In the genomic region with DNA sequence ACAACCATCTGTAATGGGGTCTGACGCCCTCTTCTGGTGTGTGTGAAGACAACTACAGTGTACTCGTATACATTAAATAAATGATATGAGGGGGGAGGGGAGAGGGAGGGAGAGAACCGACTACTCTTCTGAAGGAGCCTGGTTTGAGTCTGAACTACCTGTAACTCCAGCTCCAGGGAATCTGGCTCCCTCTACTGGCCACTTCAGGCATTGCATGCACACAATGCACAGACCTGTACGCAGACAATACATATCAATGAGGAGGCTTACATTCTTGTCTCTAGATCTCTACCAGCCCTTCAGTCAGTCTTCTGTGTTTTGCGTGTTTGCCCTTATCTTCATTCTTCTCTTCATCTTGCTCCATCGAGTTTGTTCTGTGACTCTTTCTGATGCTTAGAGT, we compare ENCODE assay signal across 9 mouse cellular contexts.
A peak's percentile ranks its signal among the peaks of the same experiment; 100 is the strongest.
DNase-seq lines count a peak whose midpoint lies in the region; ATAC-seq and TF ChIP-seq lines count a peak whose summit lies in the region.
"Had no signal": no experiment of that assay in that cellular context is flagged by ENCODE, and none has a peak within 500 bp of the region (broad histone marks: within the 10 kb centered on the region; RNA-seq: fewer than 3 reads in every experiment).

No protein-coding gene starts in this region.

- no peak overlapping the region for H3K9ac ChIP-seq in forebrain, embryonic 11.5 days (ENCODE audit: low read length)
- H3K9ac ChIP-seq in forebrain, embryonic 12.5 days, result no peak overlapping the region
- no peak overlapping the region for H3K9ac ChIP-seq in lung, embryonic 14.5 days
- H3K9ac ChIP-seq: midbrain, embryonic 12.5 days had no signal

- peak; percentile 70 for DNase-seq in forebrain, embryonic 11.5 days (ENCODE audit: low spot score)
- DNase-seq in lung, embryonic 14.5 days, result peak; percentile 34
- DNase-seq in lung, postnatal 10 days, result no peak
- no peak for DNase-seq in natural killer cell, adult 2 months (ENCODE audit: low spot score in 2 of 2)
- no peak for DNase-seq in heart, adult 8-10 months (ENCODE audit: low spot score)

- H3K9me3 ChIP-seq in forebrain, embryonic 11.5 days (ENCODE audit: control insufficient read depth, low read length), result no peaks in the 10 kb centered on the region
- H3K9me3 ChIP-seq in forebrain, embryonic 12.5 days, result no peaks in the 10 kb centered on the region
- no peaks in the 10 kb centered on the region for H3K9me3 ChIP-seq in lung, embryonic 14.5 days (ENCODE audit: low read depth, low read length)
- H3K9me3 ChIP-seq: midbrain, embryonic 12.5 days had no signal

- H3K27me3 ChIP-seq in forebrain, embryonic 11.5 days (ENCODE audit: control insufficient read depth, insufficient read depth, low read length), result no peaks in the 10 kb centered on the region
- H3K27me3 ChIP-seq in forebrain, embryonic 12.5 days, result no peaks in the 10 kb centered on the region
- no peaks in the 10 kb centered on the region for H3K27me3 ChIP-seq in lung, embryonic 14.5 days (ENCODE audit: insufficient read depth, low read length)
- no peaks in the 10 kb centered on the region for H3K27me3 ChIP-seq in small intestine, adult 2 months (ENCODE audit: control insufficient read depth, insufficient read depth, low read length)
- H3K27me3 ChIP-seq: midbrain, embryonic 12.5 days had no signal

- ATAC-seq in forebrain, embryonic 11.5 days (replicated peaks; ENCODE audit: low FRiP score), result no peak
- ATAC-seq in forebrain, embryonic 12.5 days (ENCODE audit: low FRiP score), result no peak
- no peak for ATAC-seq in lung, embryonic 14.5 days (ENCODE audit: insufficient read depth)

- TF ChIP-seq POLR2A in bone marrow, adult 2 months (IDR thresholded peaks at IDR 0.05; ENCODE audit: borderline replicate concordance, control insufficient read depth, low read depth, low read length), result no peak
- TF ChIP-seq POLR2A in small intestine, adult 2 months (IDR thresholded peaks at IDR 0.05; ENCODE audit: low read depth, low read length), result no peak

- 74% methylated on average over 6 of the region's 6 CpGs for WGBS in forebrain, embryonic 11.5 days
- 79% methylated on average over 6 of the region's 6 CpGs for WGBS in forebrain, embryonic 12.5 days
- WGBS in lung, embryonic 14.5 days, result 74% methylated on average over 6 of the region's 6 CpGs
- 76% methylated on average over 6 of the region's 6 CpGs for WGBS in bone marrow, adult 2 months
- WGBS in small intestine, adult 2 months, result 81% methylated on average over 6 of the region's 6 CpGs

- H3K4me1 ChIP-seq in forebrain, embryonic 11.5 days (replicated peaks; ENCODE audit: control insufficient read depth, insufficient read depth, low read length), result no peaks in the 10 kb centered on the region
- no peaks in the 10 kb centered on the region for H3K4me1 ChIP-seq in forebrain, embryonic 12.5 days
- no peaks in the 10 kb centered on the region for H3K4me1 ChIP-seq in lung, embryonic 14.5 days (ENCODE audit: insufficient read depth)
- no peaks in the 10 kb centered on the region for H3K4me1 ChIP-seq in bone marrow, adult 2 months (ENCODE audit: control insufficient read depth, insufficient read depth, low read length)
- H3K4me1 ChIP-seq in small intestine, adult 2 months (ENCODE audit: control insufficient read depth, insufficient read depth, insufficient read length, low read length), result no peaks in the 10 kb centered on the region
- H3K4me1 ChIP-seq: midbrain, embryonic 12.5 days had no signal

- H3K27ac ChIP-seq in forebrain, embryonic 11.5 days (ENCODE audit: low read depth, low read length), result no peak overlapping the region
- no peak overlapping the region for H3K27ac ChIP-seq in forebrain, embryonic 12.5 days
- no peak overlapping the region for H3K27ac ChIP-seq in lung, embryonic 14.5 days (ENCODE audit: low read depth)
- H3K27ac ChIP-seq in bone marrow, adult 2 months (ENCODE audit: control insufficient read depth, insufficient read depth, low read depth, low read length, poor library complexity), result no peak overlapping the region
- no peak overlapping the region for H3K27ac ChIP-seq in small intestine, adult 2 months (ENCODE audit: insufficient read depth, low read depth, low read length)
- H3K27ac ChIP-seq: midbrain, embryonic 12.5 days had no signal

- H3K4me3 ChIP-seq in forebrain, embryonic 11.5 days (ENCODE audit: low read depth, low read length), result no peak overlapping the region
- H3K4me3 ChIP-seq in forebrain, embryonic 12.5 days (replicated peaks), result no peak overlapping the region
- no peak overlapping the region for H3K4me3 ChIP-seq in lung, embryonic 14.5 days (ENCODE audit: low read depth, low read length)
- H3K4me3 ChIP-seq in bone marrow, adult 2 months (replicated peaks; ENCODE audit: control insufficient read depth, low read depth, low read length), result no peak overlapping the region
- H3K4me3 ChIP-seq in small intestine, adult 2 months (ENCODE audit: low read depth, low read length), result no peak overlapping the region
- H3K4me3 ChIP-seq: midbrain, embryonic 12.5 days had no signal

- TF ChIP-seq CTCF in lung, embryonic 14.5 days (IDR thresholded peaks at IDR 0.05; ENCODE audit: low read depth), result peak; percentile 70
- TF ChIP-seq CTCF in bone marrow, adult 2 months (IDR thresholded peaks at IDR 0.05; ENCODE audit: control insufficient read depth, insufficient read depth, low read length), result peak; percentile 50; the same call in 1 of the 2 replicates
- peak; percentile 28; the same call in 1 of the 2 replicates for TF ChIP-seq CTCF in small intestine, adult 2 months (IDR thresholded peaks at IDR 0.05; ENCODE audit: extremely low read depth, insufficient read length, insufficient replicate concordance, low read depth, low read length)

- H3K4me2 ChIP-seq in forebrain, embryonic 11.5 days (ENCODE audit: low read depth, low read length, severe bottlenecking), result no peak overlapping the region
- no peak overlapping the region for H3K4me2 ChIP-seq in forebrain, embryonic 12.5 days
- no peak overlapping the region for H3K4me2 ChIP-seq in lung, embryonic 14.5 days
- H3K4me2 ChIP-seq: midbrain, embryonic 12.5 days had no signal

- no peaks in the 10 kb centered on the region for H3K36me3 ChIP-seq in forebrain, embryonic 11.5 days (ENCODE audit: control insufficient read depth, insufficient read depth, low read length)
- no peaks in the 10 kb centered on the region for H3K36me3 ChIP-seq in forebrain, embryonic 12.5 days (replicated peaks)
- H3K36me3 ChIP-seq in lung, embryonic 14.5 days (ENCODE audit: insufficient read depth), result no peaks in the 10 kb centered on the region
- H3K36me3 ChIP-seq in small intestine, adult 2 months (ENCODE audit: control insufficient read depth, insufficient read depth, low read length), result no peaks in the 10 kb centered on the region
- H3K36me3 ChIP-seq: midbrain, embryonic 12.5 days had no signal

Comparison
In these comparisons a context has a peak if more than half of its experiments do, and no peak if none do; other contexts are left out.
1. DNase-seq: peak in forebrain, embryonic 11.5 days (single experiment) and lung, embryonic 14.5 days (single experiment); none in lung, postnatal 10 days (single experiment), natural killer cell, adult 2 months (0 of 2) and heart, adult 8-10 months (single experiment).
2. Peak in every context shown above with its lines, with median percentiles within 50 percentile points of each other: CTCF ChIP-seq.